Mouse (Mus musculus) left cerebral cortex, adult 2 months (tissue): Measurements from ENCODE around the gene Grap2. TPM values are rescaled to one million over a fixed set of nuclear protein-coding genes. Genes with fewer than 3 reads are reported as not detected.

Source experiments
- DNase-seq, 2 experiments: peaks; one replicate each; pipeline ENCODE4 v3.0.0; 2021 to 2022; ENCODE audit warnings: low spot score in 2 of 2, mixed read lengths in 1 of 2; ENCODE audit errors: extremely low spot score in 1 of 2
- H3K27ac ChIP-seq: fragments of 200-600 bp; 2 replicates; pipeline ENCODE4 v1.8.1; 2022
- H3K4me3 ChIP-seq: fragments of 200-600 bp; 2 replicates; pipeline ENCODE4 v1.8.1; 2022
- CTCF ChIP-seq: fragments of 200-600 bp; IDR thresholded peaks from 2 replicates; pipeline ENCODE4 v1.8.1; 2022; ENCODE audit warnings: antibody characterized with exemption, mild to moderate bottlenecking, moderate library complexity
- intact Hi-C: fragments of 180-260 bp; cut with DNase I; formaldehyde crosslinking; loops from one replicate; pipeline ENCODE4 v1.15.1; 2025
- total RNA-seq, 2 experiments: library from RNA; stranded (reverse); gene quantifications; 2 replicates each; pipeline ENCODE4 v1.2.3; 2021

Gene Grap2
- total RNA-seq, 2 experiments from 2014 or later = 0.44 to 0.66 TPM

GRCm38 (mm10) chr15:80614500-80615289, 42.3 kb downstream of the Grap2 start:
- no peak for TF ChIP-seq CTCF
- H3K4me3 ChIP-seq = no peak overlapping the region
- intact Hi-C loops = loop anchor here (2.0 to 10.0 kb wide), 4 partner anchors 77 to 327 kb away; partner anchors contain the start of gene Cacna1i
- peak in 1 of 2 experiments; percentile 33 for DNase-seq
- H3K27ac ChIP-seq = no peak overlapping the region

DNA sequence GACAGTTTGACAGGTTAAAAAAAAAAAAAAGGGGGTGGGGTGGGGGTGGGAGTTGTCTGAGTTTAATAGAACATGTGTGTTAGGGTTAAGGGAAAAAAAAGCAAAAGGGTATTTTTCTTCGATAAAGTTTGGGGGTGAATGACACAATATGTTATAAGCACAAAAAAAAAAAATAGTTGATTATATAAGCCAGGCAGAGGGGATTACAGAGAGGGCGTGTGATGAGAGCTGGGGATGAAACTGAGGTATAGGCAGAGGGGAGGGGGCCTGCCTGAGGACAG, 42.8 kb downstream of the Grap2 start:
- Histone ChIP-seq H3K27ac (0 out of 2 replicates have a peak overlapping the region, but pooled peaks have one; percentile 15), H3K4me3 (no peak overlapping the region)
- intact Hi-C loops = loop anchor here (2.0 to 10.0 kb wide), 4 partner anchors 78 to 328 kb away; partner anchors contain the start of gene Cacna1i
- DNase-seq = no peak
- TF ChIP-seq CTCF = no peak

DNA sequence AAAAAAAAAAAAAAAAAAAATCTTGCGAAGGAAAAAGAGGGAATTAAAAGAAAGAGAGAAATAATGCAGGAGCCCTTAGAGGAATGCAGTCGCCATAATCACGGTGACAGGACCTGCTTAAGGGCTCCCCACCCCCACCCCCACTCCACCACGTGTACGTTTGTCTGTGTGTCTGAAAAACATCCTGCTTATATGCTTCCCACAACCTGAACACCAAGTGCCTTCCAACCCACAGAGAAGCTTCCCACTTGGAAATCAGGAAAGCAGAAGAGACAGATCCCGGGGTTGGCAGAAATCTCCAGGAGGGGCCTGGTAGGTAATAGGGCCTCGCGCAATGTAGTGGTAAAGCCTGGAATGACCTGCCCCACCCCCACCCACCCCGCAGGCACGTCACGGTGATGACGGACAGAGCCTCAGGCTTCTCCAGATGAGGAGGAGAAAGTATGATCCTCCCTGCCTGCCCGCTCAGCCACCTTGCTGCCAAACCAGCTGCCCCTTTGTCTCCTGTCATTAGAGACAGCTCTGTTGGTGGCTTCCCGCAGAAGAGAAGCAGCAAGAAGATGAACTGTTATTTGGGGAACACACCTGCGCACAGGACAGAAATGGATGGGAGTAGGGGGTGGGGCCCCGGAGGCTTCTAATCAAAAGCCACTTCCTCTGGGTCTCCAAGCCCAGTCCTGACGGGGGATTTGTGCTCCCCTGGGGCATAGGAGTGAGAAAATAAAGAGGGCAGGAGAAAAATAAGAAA, 43.4 kb downstream of the Grap2 start:
- TF ChIP-seq CTCF = no peak
- intact Hi-C loops = loop anchor here (2.0 to 10.0 kb wide), 5 partner anchors 15 to 329 kb away; partner anchors contain the start of gene Cacna1i
- peak in 1 of 2 experiments; percentile 24 for DNase-seq
- H3K27ac ChIP-seq = peak overlapping the region; percentile 64; the same call in 1 of the 2 replicates
- no peak overlapping the region for H3K4me3 ChIP-seq

- H3K4me3 ChIP-seq = no peak overlapping the region
- H3K27ac ChIP-seq = no peak overlapping the region
- intact Hi-C loops = loop anchor here (2.0 to 10.0 kb wide), 4 partner anchors 13 to 331 kb away; partner anchors contain the start of gene Cacna1i
- peak; percentile 57 for TF ChIP-seq CTCF
- DNase-seq = no peak
These were observed 45.4 kb downstream of the Grap2 start for GRCm38 (mm10) chr15:80617839-80618238.

- Histone ChIP-seq H3K4me3 (no peak overlapping the region), H3K27ac (no peak overlapping the region)
- intact Hi-C loops = loop anchor here (5.0 to 10.0 kb wide), 3 partner anchors 82 to 332 kb away; partner anchors contain the start of gene Cacna1i
- no peak for TF ChIP-seq CTCF
- DNase-seq = no peak
These were observed 46.8 kb downstream of the Grap2 start for GRCm38 (mm10) chr15:80619166-80619565.

DNA sequence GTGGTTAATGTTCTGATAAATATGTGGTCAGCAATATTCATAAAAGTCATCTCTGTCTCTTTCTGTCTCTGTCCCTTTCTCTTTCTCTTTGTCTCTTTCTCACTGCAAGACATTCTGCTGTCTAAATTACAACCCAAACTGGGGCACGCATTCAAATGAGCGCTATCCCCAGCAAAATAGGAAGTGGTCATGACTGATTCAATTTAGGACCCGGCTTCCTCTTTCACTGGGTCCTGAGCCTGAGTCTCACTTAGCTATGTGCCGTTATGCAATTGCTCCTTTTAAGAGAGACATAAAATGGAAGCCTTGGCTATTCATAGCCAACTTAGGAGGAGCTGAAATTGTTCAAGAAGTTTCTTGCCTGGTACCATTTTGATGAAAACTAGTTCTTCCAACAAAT, 47.4 kb downstream of the Grap2 start:
- Histone ChIP-seq H3K27ac (no peak overlapping the region), H3K4me3 (no peak overlapping the region)
- no peak for DNase-seq
- intact Hi-C loops = loop anchor here (5.0 to 10.0 kb wide), 3 partner anchors 82 to 332 kb away; partner anchors contain the start of gene Cacna1i
- TF ChIP-seq CTCF = no peak

- no peak for DNase-seq
- intact Hi-C loops = no loop called here
- Histone ChIP-seq H3K4me3 (no peak overlapping the region), H3K27ac (no peak overlapping the region)
- no peak for TF ChIP-seq CTCF
These were observed 48.0 kb downstream of the Grap2 start for GRCm38 (mm10) chr15:80620371-80620770.

DNA sequence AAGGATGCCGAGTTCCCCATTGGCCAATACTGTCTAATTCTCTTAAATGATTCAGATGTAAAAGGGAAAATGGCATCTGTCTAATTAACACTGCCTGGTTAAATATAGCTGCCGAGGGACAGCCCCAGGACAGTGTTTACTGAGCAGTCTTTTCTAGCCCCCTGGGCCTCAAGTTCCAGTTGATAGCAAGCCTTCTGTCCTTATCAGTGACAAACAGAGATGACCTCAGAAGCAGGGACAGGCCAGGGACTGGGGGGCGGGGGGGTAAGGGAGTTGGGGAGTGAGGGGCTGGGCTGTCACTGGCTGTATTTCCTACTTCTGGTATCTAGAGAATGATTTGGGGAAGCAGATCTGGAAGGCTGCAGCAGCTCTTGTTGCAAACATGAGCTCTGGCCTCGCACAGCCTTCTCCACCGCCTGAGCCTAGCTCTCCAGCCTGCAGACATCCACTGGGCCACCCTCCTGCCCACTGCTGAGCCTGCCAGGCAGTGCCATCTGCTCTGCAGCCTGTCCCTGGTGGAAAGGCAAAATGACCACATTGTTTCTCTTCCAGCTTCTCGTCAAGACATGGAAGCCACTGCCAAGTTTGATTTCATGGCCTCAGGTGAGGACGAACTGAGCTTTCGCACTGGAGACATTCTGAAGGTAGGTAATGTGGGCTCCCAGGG, 50.9 kb downstream of the Grap2 start:
- Histone ChIP-seq H3K4me3 (no peak overlapping the region), H3K27ac (no peak overlapping the region)
- intact Hi-C loops = no loop called here
- no peak for TF ChIP-seq CTCF
- DNase-seq = no peak

DNA sequence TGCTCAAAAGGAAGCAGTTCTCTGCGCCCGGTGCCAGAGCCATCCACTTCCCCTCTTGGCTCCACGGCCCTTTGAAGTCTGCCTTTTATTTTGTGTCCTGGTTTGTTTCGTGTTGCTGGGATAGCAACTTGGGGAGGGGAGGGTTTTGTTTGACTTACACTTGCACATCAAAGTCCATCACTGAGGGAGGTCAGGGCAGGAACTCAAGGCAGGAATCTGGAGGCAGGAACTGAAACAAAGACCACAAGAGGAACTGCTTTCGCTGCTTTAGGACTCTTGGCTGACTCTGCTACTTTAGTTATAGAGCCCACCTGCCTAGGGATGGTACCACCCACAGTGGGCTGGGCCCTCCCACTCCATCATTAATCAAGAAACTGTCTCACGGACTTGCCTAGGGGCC, 54.1 kb downstream of the Grap2 start:
- no peak for TF ChIP-seq CTCF
- DNase-seq = no peak
- Histone ChIP-seq H3K27ac (no peak overlapping the region), H3K4me3 (no peak overlapping the region)
- intact Hi-C loops = no loop called here

DNA sequence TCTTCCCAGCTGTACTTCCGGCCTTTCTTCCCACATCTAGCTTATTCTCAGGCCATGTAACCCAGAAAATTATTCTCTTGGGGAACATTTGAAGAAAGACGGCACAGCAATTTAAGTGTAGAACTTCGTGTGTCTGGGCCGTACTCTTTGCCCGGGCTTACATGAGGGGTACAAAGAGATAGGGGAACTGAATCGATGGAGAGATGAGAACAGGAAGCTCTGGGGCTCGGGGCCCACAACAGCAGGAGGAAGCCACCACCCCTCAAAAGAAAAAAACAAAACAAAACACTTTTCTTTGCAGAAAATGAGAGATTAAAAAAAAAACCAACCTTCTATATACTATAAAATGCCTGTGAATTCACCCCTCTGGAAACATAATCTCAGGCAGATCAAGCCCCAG, 57.8 kb downstream of the Grap2 start:
- DNase-seq = no peak
- intact Hi-C loops = loop anchor here (2.0 to 5.0 kb wide), 4 partner anchors 13 to 343 kb away; partner anchors contain the start of gene Cacna1i

GRCm38 (mm10) chr15:80630711-80631110, 58.3 kb downstream of the Grap2 start:
- DNase-seq = no peak
- intact Hi-C loops = loop anchor here (2.0 to 5.0 kb wide), 4 partner anchors 14 to 343 kb away; partner anchors contain the start of gene Cacna1i

More for the DNA sequence above, 57.8 kb downstream of the Grap2 start:
- H3K4me3 ChIP-seq = no peak overlapping the region
- peak overlapping the region; percentile 3 for H3K27ac ChIP-seq
- no peak for TF ChIP-seq CTCF

More at GRCm38 (mm10) chr15:80630711-80631110, 58.3 kb downstream of the Grap2 start:
- TF ChIP-seq CTCF = no peak
- Histone ChIP-seq H3K27ac (peak overlapping the region; percentile 3), H3K4me3 (no peak overlapping the region)
